Mouse (Mus musculus) spleen, embryonic (tissue): ENCODE measurements at regions not wholly inside any gene's neighbourhood (a gene's known extent, or its start where the extent isn't known, plus 50 kb on each side); places are given as distances from the start of the nearest gene placed in this dataset.

Source experiments
- CTCF ChIA-PET: fragments of 350-600 bp; sonication (Branson Sonifier 250); formaldehyde crosslinking; loops from one replicate; lab custom pipeline; 2022; lab: Charles Lee

GRCm38 (mm10) chr10:21775911-21776761, 105.8 kb upstream of the Sgk1 start:
- CTCF ChIA-PET, result interaction anchor here (0.5 kb wide), 1 partner anchor 219 kb away, joined by 7 read pairs; no protein-coding TSS in a partner anchor

GRCm38 (mm10) chr10:21776762-21777080, 105.3 kb upstream of the Sgk1 start:
- CTCF ChIA-PET, result interaction anchor here (0.5 kb wide), 1 partner anchor 218 kb away, joined by 7 read pairs; no protein-coding TSS in a partner anchor

- CTCF ChIA-PET, result no interaction called here
These were observed 104.9 kb upstream of the Sgk1 start for GRCm38 (mm10) chr10:21777103-21777502.

- CTCF ChIA-PET, result no interaction called here
These were observed 98.5 kb upstream of the Sgk1 start for GRCm38 (mm10) chr10:21783478-21783877.

GRCm38 (mm10) chr10:21785110-21785509, 96.9 kb upstream of the Sgk1 start:
- CTCF ChIA-PET, result no interaction called here

- CTCF ChIA-PET, result no interaction called here
These were observed 96.2 kb upstream of the Sgk1 start for GRCm38 (mm10) chr10:21785785-21786184.

GRCm38 (mm10) chr10:21789847-21790530, 92.0 kb upstream of the Sgk1 start:
- CTCF ChIA-PET, result no interaction called here

- CTCF ChIA-PET, result no interaction called here
These were observed 91.0 kb upstream of the Sgk1 start for GRCm38 (mm10) chr10:21790991-21791390.

GRCm38 (mm10) chr10:21792431-21792830, 89.6 kb upstream of the Sgk1 start:
- CTCF ChIA-PET, result no interaction called here

GRCm38 (mm10) chr10:21793641-21794040, 88.3 kb upstream of the Sgk1 start:
- CTCF ChIA-PET, result no interaction called here

GRCm38 (mm10) chr10:21796386-21796785, 85.6 kb upstream of the Sgk1 start:
- CTCF ChIA-PET, result no interaction called here

GRCm38 (mm10) chr10:21798103-21798502, 83.9 kb upstream of the Sgk1 start:
- CTCF ChIA-PET, result no interaction called here

GRCm38 (mm10) chr10:21801556-21801955, 80.4 kb upstream of the Sgk1 start:
- CTCF ChIA-PET, result no interaction called here

GRCm38 (mm10) chr10:21803184-21803583, 78.8 kb upstream of the Sgk1 start:
- CTCF ChIA-PET, result interaction anchor here (0.6 kb wide), 1 partner anchor 307 kb away, joined by 24 read pairs; no protein-coding TSS in a partner anchor

- CTCF ChIA-PET, result interaction anchor here (0.8 kb wide), 1 partner anchor 23 kb away, joined by 4 read pairs; no protein-coding TSS in a partner anchor
These were observed 77.2 kb upstream of the Sgk1 start for GRCm38 (mm10) chr10:21804761-21805160.

- CTCF ChIA-PET, result interaction anchor here (0.8 kb wide), 1 partner anchor 22 kb away, joined by 4 read pairs; no protein-coding TSS in a partner anchor
These were observed 76.4 kb upstream of the Sgk1 start for GRCm38 (mm10) chr10:21805606-21806005.

- CTCF ChIA-PET, result no interaction called here
These were observed 75.3 kb upstream of the Sgk1 start for GRCm38 (mm10) chr10:21806716-21807115.

- CTCF ChIA-PET, result no interaction called here
These were observed 62.3 kb upstream of the Sgk1 start for GRCm38 (mm10) chr10:21819686-21820085.

GRCm38 (mm10) chr10:21821421-21821820, 60.6 kb upstream of the Sgk1 start:
- CTCF ChIA-PET, result no interaction called here

GRCm38 (mm10) chr10:21824418-21825025, 57.5 kb upstream of the Sgk1 start:
- CTCF ChIA-PET, result interaction anchor here (0.6 kb wide), 1 partner anchor 76 kb away, joined by 7 read pairs; no protein-coding TSS in a partner anchor

- CTCF ChIA-PET, result interaction anchor here (0.7 kb wide), 2 partner anchors 22 to 100 kb away, joined by 4 to 9 read pairs; no protein-coding TSS in a partner anchor
These were observed 55.0 kb upstream of the Sgk1 start for GRCm38 (mm10) chr10:21826793-21827504.
